Mouse (Mus musculus) liver, embryonic 11.5 days (tissue): ENCODE results near the gene Dab1. TPM values are rescaled to one million over a fixed set of nuclear protein-coding genes. Genes with fewer than 3 reads are reported as not detected.

Experiments
- ATAC-seq: fragments of 200-750 bp; cut with Nextera tagmentation; replicated peaks from 2 replicates; pipeline ENCODE4 v1.8.0; 2017; ENCODE audit warnings: moderate number of reproducible peaks, mild to moderate bottlenecking, moderate TSS enrichment, moderate library complexity; ENCODE audit not compliant: low FRiP score
- DNase-seq: peaks from one replicate; pipeline ENCODE4 v3.0.0-alpha.2; 2017; ENCODE audit warnings: low spot score
- H3K27ac ChIP-seq: fragments of 300-500 bp; sonication (generic); 2 replicates; pipeline ENCODE4 v1.5.1; 2014; ENCODE audit warnings: mild to moderate bottlenecking, low read depth, low read length, control low read depth
- H3K27me3 ChIP-seq: fragments of 300-500 bp; sonication (generic); replicated peaks from 2 replicates; pipeline ENCODE4 v1.6.1; 2014; ENCODE audit warnings: low read length, mixed read lengths; ENCODE audit not compliant: control insufficient read depth, insufficient read depth
- H3K36me3 ChIP-seq: fragments of 300-500 bp; sonication (generic); 2 replicates; pipeline ENCODE4 v1.6.1; 2014; ENCODE audit warnings: mild to moderate bottlenecking, low read length, moderate library complexity, mixed read lengths; ENCODE audit not compliant: control insufficient read depth, insufficient read depth
- H3K4me1 ChIP-seq: fragments of 300-500 bp; sonication (generic); replicated peaks from 2 replicates; pipeline ENCODE4 v1.6.1; 2014; ENCODE audit warnings: low read length, mixed read lengths; ENCODE audit not compliant: control insufficient read depth, insufficient read depth
- H3K4me2 ChIP-seq: fragments of 300-500 bp; sonication (generic); 2 replicates; pipeline ENCODE4 v1.6.1; 2014; ENCODE audit warnings: mild to moderate bottlenecking, control low read depth, moderate library complexity
- H3K4me3 ChIP-seq: fragments of 300-500 bp; sonication (generic); 2 replicates; pipeline ENCODE4 v1.5.1; 2014; ENCODE audit warnings: low read depth, low read length, control low read depth
- H3K9ac ChIP-seq: fragments of 300-500 bp; sonication (generic); 2 replicates; pipeline ENCODE4 v1.6.1; 2014; ENCODE audit warnings: low read depth, low read length, control low read depth
- H3K9me3 ChIP-seq: fragments of 300-500 bp; sonication (generic); 2 replicates; pipeline ENCODE4 v1.6.1; 2016; ENCODE audit warnings: low read length, inconsistent platforms, mixed read lengths; ENCODE audit not compliant: control insufficient read depth
- WGBS: fragments of 180-500 bp; shearing (Covaris S2); extraction: QIAGEN DNeasy Blood & Tissue Kit; methylation state at CpG from one replicate; pipeline ENCODE4 v1.1.7; 2014; 5-methylcytosine and 5-hydroxymethylcytosine counted together
- polyA plus RNA-seq: library from polyadenylated mRNA; unstranded; fragments of >200 nt; fragmentation: Nextera tagmentation; extraction: Ambion mirVana; gene quantifications from 2 replicates; pipeline ENCODE4 v1.2.1, GENCODE M21; 2014

The Dab1 gene
- polyA plus RNA-seq, 1 experiment from 2014 or later, result 1.8 TPM

- H3K27ac ChIP-seq, result no peak overlapping the region
- H3K4me3 ChIP-seq, result no peak overlapping the region
- WGBS, result 75% methylated on average over 9 of the region's 9 CpGs
- DNase-seq (no peak), ATAC-seq (no peak)
- no peaks in the 10 kb centered on the region for H3K4me1 ChIP-seq
- H3K36me3 ChIP-seq, result no peaks in the 10 kb centered on the region
- no peaks in the 10 kb centered on the region for H3K27me3 ChIP-seq
- H3K4me2 ChIP-seq, result no peak overlapping the region
- H3K9ac ChIP-seq, result no peak overlapping the region
- H3K9me3 ChIP-seq, result no peaks in the 10 kb centered on the region
Measured at GRCm38 (mm10) chr4:104450645-104451044, 831.5 kb downstream of the Dab1 start.

- H3K27me3 ChIP-seq, result no peaks in the 10 kb centered on the region
- ATAC-seq, result no peak
- H3K4me1 ChIP-seq, result no peaks in the 10 kb centered on the region
- H3K9me3 ChIP-seq, result no peaks in the 10 kb centered on the region
- WGBS, result 72% methylated on average over 7 of the region's 7 CpGs
- H3K9ac ChIP-seq, result no peak overlapping the region
- no peak overlapping the region for H3K4me3 ChIP-seq
- H3K4me2 ChIP-seq, result no peak overlapping the region
- no peaks in the 10 kb centered on the region for H3K36me3 ChIP-seq
- no peak for DNase-seq
- no peak overlapping the region for H3K27ac ChIP-seq
Measured at GRCm38 (mm10) chr4:104452587-104452986, 833.4 kb downstream of the Dab1 start.

GRCm38 (mm10) chr4:104455151-104455550 lies 836.0 kb downstream of the Dab1 start:
- DNase-seq (no peak), ATAC-seq (no peak)
- Histone ChIP-seq H3K9ac (no peak overlapping the region), H3K27me3 (no peaks in the 10 kb centered on the region), H3K27ac (no peak overlapping the region), H3K4me3 (no peak overlapping the region), H3K9me3 (no peaks in the 10 kb centered on the region), H3K36me3 (no peaks in the 10 kb centered on the region), H3K4me2 (no peak overlapping the region), H3K4me1 (no peaks in the 10 kb centered on the region)
- WGBS, result 57% methylated on average over 9 of the region's 9 CpGs

GRCm38 (mm10) chr4:104455760-104456159 lies 836.6 kb downstream of the Dab1 start:
- no peak overlapping the region for H3K4me3 ChIP-seq
- ATAC-seq (no peak), DNase-seq (no peak)
- WGBS, result 70% methylated on average over 3 of the region's 3 CpGs
- H3K4me1 ChIP-seq, result no peaks in the 10 kb centered on the region
- H3K9ac ChIP-seq, result no peak overlapping the region
- no peaks in the 10 kb centered on the region for H3K9me3 ChIP-seq
- no peaks in the 10 kb centered on the region for H3K36me3 ChIP-seq
- H3K27me3 ChIP-seq, result no peaks in the 10 kb centered on the region
- no peak overlapping the region for H3K27ac ChIP-seq
- H3K4me2 ChIP-seq, result no peak overlapping the region

- DNase-seq, result no peak
- WGBS, result 83% methylated on average over 7 of the region's 7 CpGs
- H3K36me3 ChIP-seq, result no peaks in the 10 kb centered on the region
- H3K9ac ChIP-seq, result no peak overlapping the region
- H3K4me1 ChIP-seq, result no peaks in the 10 kb centered on the region
- ATAC-seq, result no peak
- no peak overlapping the region for H3K4me3 ChIP-seq
- no peak overlapping the region for H3K27ac ChIP-seq
- H3K4me2 ChIP-seq, result no peak overlapping the region
- H3K27me3 ChIP-seq, result no peaks in the 10 kb centered on the region
- no peaks in the 10 kb centered on the region for H3K9me3 ChIP-seq
Measured at GRCm38 (mm10) chr4:104456173-104456873, 837.2 kb downstream of the Dab1 start.

- H3K4me2 ChIP-seq, result no peak overlapping the region
- H3K27me3 ChIP-seq, result no peaks in the 10 kb centered on the region
- no peaks in the 10 kb centered on the region for H3K9me3 ChIP-seq
- no peak overlapping the region for H3K9ac ChIP-seq
- ATAC-seq (no peak), DNase-seq (no peak)
- no peaks in the 10 kb centered on the region for H3K4me1 ChIP-seq
- no peaks in the 10 kb centered on the region for H3K36me3 ChIP-seq
- no peak overlapping the region for H3K27ac ChIP-seq
- no peak overlapping the region for H3K4me3 ChIP-seq
- WGBS, result 75% methylated on average over 5 of the region's 5 CpGs
Measured at GRCm38 (mm10) chr4:104458726-104459125, 839.6 kb downstream of the Dab1 start.

GRCm38 (mm10) chr4:104461106-104462011 lies 842.2 kb downstream of the Dab1 start:
- Histone ChIP-seq H3K4me2 (no peak overlapping the region), H3K9me3 (no peaks in the 10 kb centered on the region), H3K27me3 (no peaks in the 10 kb centered on the region), H3K4me1 (no peaks in the 10 kb centered on the region), H3K9ac (no peak overlapping the region), H3K27ac (no peak overlapping the region), H3K36me3 (no peaks in the 10 kb centered on the region), H3K4me3 (no peak overlapping the region)
- WGBS, result 88% methylated on average over 12 of the region's 12 CpGs
- ATAC-seq (no peak), DNase-seq (no peak)

- H3K4me1 ChIP-seq, result no peaks in the 10 kb centered on the region
Measured at GRCm38 (mm10) chr4:104462932-104463780, 844.0 kb downstream of the Dab1 start.

More at GRCm38 (mm10) chr4:104462932-104463780, 844.0 kb downstream of the Dab1 start:
- no peaks in the 10 kb centered on the region for H3K27me3 ChIP-seq
- DNase-seq, result no peak
- H3K36me3 ChIP-seq, result no peaks in the 10 kb centered on the region
- no peak overlapping the region for H3K27ac ChIP-seq
- H3K4me2 ChIP-seq, result no peak overlapping the region
- 68% methylated on average over 11 of the region's 11 CpGs for WGBS
- no peaks in the 10 kb centered on the region for H3K9me3 ChIP-seq
- no peak for ATAC-seq
- H3K4me3 ChIP-seq, result no peak overlapping the region
- H3K9ac ChIP-seq, result no peak overlapping the region
